Mouse (Mus musculus) small intestine, adult 2 months (tissue): ENCODE data around the gene Deaf1. TPM values are rescaled to one million over a fixed set of nuclear protein-coding genes. Genes with fewer than 3 reads are reported as not detected.

Experiments used
- H3K27ac ChIP-seq: fragments of 200-500 bp; 2 replicates; pipeline ENCODE4 v1.5.1; 2012; ENCODE audit warnings: low read depth, low read length, control low read depth, inconsistent platforms; ENCODE audit not compliant: insufficient read depth
- H3K27me3 ChIP-seq: fragments of 200-500 bp; 2 replicates; pipeline ENCODE4 v1.6.1; 2012; ENCODE audit warnings: mild to moderate bottlenecking, moderate library complexity, low read length, inconsistent platforms; ENCODE audit not compliant: control insufficient read depth, insufficient read depth
- H3K36me3 ChIP-seq: fragments of 200-500 bp; 2 replicates; pipeline ENCODE4 v1.6.1; 2012; ENCODE audit warnings: mild to moderate bottlenecking, low read length, control low read depth, inconsistent platforms; ENCODE audit not compliant: control insufficient read depth, insufficient read depth
- H3K4me1 ChIP-seq: fragments of 200-500 bp; 2 replicates; pipeline ENCODE4 v1.6.1; 2012; ENCODE audit warnings: low read length, inconsistent platforms, mixed read lengths; ENCODE audit not compliant: control insufficient read depth, insufficient read depth, insufficient read length
- H3K4me3 ChIP-seq: fragments of 200-500 bp; 2 replicates; pipeline ENCODE4 v1.5.1; 2012; ENCODE audit warnings: low read depth, mild to moderate bottlenecking, control low read depth, inconsistent platforms, low read length, moderate library complexity
- CTCF ChIP-seq: fragments of 200-500 bp; IDR thresholded peaks from 2 replicates; pipeline ENCODE4 v1.5.1; 2012; ENCODE audit warnings: low read depth, mild to moderate bottlenecking, control low read depth, inconsistent platforms, low read length, moderate library complexity, mixed read lengths; ENCODE audit not compliant: insufficient replicate concordance, insufficient read length; ENCODE audit errors: extremely low read depth
- POLR2A ChIP-seq: fragments of 200-500 bp; IDR thresholded peaks from 2 replicates; pipeline ENCODE4 v1.6.1; 2012; ENCODE audit warnings: low read depth, mild to moderate bottlenecking, control low read depth, inconsistent platforms, low read length, moderate library complexity
- WGBS: fragments of 180-500 bp; shearing (Covaris S2); methylation state at CpG from one replicate; pipeline ENCODE4 v1.1.7; 2018; 5-methylcytosine and 5-hydroxymethylcytosine counted together
- polyA plus RNA-seq: library from polyadenylated mRNA; depleted of rRNA; stranded (reverse); fragments of >200 nt; gene quantifications from 2 replicates; pipeline ENCODE4 v1.2.3, GENCODE M21; 2012

Deaf1 gene
- polyA plus RNA-seq, 1 experiment = 26.0 TPM

DNA sequence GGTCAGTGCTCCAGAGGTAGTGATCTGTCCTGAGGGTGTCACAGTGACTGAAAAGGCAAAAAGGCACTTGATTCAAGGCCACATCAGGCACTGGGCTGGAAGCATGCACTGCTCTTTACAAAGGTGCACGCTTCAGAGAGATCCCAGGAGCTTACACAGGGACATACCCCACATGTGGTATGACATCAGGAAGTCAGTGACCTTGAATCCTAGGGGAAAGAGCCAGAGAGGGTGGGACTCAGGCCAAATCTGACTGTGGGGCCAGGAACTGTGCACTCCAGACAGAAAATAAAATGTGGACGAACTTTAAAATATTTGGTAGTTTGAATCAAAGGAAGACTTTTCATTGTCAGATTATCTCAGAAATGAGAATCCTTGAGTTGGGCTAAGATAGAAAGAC, 13.1 kb downstream of the Deaf1 start:
- H3K4me1 ChIP-seq = no peaks in the 10 kb centered on the region; the same call in 1 of the 2 replicates
- no peak overlapping the region for H3K27ac ChIP-seq
- no peaks in the 10 kb centered on the region for H3K27me3 ChIP-seq
- 83% methylated on average over 2 of the region's 2 CpGs for WGBS
- H3K36me3 ChIP-seq = peaks cover 53% of the 10 kb centered on the region
- TF ChIP-seq POLR2A (no peak), CTCF (no peak)
- H3K4me3 ChIP-seq = no peak overlapping the region

DNA sequence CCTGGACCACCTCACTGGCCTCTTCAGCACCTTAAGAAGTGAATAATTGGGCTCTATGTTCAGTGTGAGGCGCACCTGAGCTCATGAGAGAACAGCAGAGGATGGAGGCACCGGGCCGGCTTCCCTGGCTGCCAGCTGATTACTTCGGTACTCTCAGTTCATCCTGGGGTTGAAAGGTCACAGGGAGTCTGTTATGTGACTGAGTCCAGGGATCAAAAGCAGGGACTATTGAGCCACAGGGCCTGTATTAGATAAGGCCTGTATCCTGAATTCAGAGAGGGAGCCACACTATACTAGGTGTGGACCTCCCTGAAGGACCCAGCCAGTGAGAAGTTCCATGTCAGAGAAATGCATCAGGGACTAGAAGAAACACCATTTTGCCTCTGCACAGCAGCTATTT, 23.0 kb downstream of the Deaf1 start:
- 53% methylated on average over 4 of the region's 4 CpGs for WGBS
- no peak overlapping the region for H3K27ac ChIP-seq

DNA sequence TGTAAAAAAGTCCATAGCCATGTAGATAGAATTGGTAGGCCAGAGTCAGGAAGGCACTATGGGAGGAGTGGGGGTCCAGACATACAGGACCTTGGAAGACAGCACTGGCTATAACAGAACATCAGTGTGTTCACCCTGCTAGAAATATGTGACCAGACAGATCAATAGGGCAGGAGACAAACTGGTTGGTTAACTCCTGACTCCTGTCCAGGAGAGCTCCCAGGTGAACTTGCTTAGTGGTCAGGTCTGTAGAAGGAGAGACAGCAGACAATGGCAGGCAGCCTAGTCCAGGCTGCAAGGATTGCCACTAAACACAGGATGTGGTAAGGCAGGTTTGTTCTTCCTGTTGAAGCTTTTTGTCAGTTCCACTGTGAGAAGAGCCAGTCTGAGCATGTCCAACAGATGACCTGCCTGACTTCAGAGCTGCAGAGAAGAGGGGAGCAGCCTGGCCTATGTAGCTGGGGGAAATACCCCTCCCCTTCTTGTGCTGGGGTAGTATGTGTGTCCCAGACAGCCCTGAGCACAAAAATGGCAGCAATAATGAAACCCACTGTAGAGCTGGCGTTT, 24.7 kb downstream of the Deaf1 start:
- Histone ChIP-seq H3K27ac (0 out of 2 replicates have a peak overlapping the region, but pooled peaks have one; percentile 27), H3K27me3 (no peaks in the 10 kb centered on the region), H3K4me3 (no peak overlapping the region), H3K4me1 (no peaks in the 10 kb centered on the region; the same call in 1 of the 2 replicates), H3K36me3 (peaks cover 41% of the 10 kb centered on the region)
- no peak for TF ChIP-seq POLR2A
- TF ChIP-seq CTCF = no peak
- WGBS = 77% methylated on average over 1 of the region's 1 CpGs

More for the DNA sequence above, 23.0 kb downstream of the Deaf1 start:
- H3K4me3 ChIP-seq = no peak overlapping the region
- peaks cover 53% of the 10 kb centered on the region for H3K36me3 ChIP-seq
- TF ChIP-seq CTCF (no peak), POLR2A (no peak)
- H3K4me1 ChIP-seq = no peaks in the 10 kb centered on the region; the same call in 1 of the 2 replicates
- no peaks in the 10 kb centered on the region for H3K27me3 ChIP-seq

DNA sequence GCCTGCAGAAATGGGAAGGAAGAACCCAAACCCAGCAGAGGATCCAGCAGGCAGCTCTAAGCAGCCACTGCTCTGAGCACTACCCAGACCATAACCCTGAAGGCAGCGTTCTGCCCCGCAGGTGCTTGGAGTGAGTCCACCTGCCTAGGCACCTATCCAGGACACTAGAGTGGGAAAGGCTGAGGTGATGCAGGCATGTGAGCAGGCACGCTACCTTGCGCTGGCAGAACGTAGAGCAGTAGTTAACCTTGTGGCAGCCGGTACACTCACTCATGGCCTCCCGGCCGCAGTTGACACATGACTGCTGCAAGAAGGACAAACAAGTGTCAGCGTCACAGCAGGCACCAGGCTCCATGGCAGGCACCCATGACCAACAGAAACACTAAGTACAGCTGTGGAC, 26.1 kb downstream of the Deaf1 start:
- Histone ChIP-seq H3K4me3 (no peak overlapping the region), H3K4me1 (no peaks in the 10 kb centered on the region; the same call in 1 of the 2 replicates), H3K36me3 (peaks cover 31% of the 10 kb centered on the region), H3K27ac (no peak overlapping the region), H3K27me3 (no peaks in the 10 kb centered on the region)
- 95% methylated on average over 9 of the region's 9 CpGs for WGBS
- TF ChIP-seq CTCF = no peak
- no peak for TF ChIP-seq POLR2A

DNA sequence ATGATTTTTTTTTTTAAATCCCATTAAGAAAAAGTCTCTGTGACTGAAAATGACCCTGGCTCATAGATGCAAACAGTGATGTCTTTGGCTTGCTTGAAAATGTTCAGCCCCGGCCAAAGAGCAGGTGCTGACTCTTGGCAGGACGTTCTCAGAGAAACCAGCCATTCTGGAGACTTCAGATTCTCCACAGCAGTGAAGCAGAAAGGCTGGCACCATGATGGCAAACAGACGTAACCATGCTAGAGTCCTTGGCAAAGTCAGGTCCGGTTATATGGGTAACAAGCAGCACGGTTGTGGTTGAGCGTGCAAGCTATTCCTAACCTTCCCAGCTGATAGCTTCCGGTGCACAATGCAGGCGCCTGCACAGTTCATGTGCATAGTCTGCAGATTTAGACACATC, 28.3 kb downstream of the Deaf1 start:
- Histone ChIP-seq H3K4me1 (peaks cover 1% of the 10 kb centered on the region), H3K36me3 (peaks cover 16% of the 10 kb centered on the region; the same call in 1 of the 2 replicates), H3K27ac (no peak overlapping the region), H3K4me3 (no peak overlapping the region), H3K27me3 (peaks cover 6% of the 10 kb centered on the region)
- 94% methylated on average over 8 of the region's 8 CpGs for WGBS
- TF ChIP-seq POLR2A (no peak), CTCF (no peak)

DNA sequence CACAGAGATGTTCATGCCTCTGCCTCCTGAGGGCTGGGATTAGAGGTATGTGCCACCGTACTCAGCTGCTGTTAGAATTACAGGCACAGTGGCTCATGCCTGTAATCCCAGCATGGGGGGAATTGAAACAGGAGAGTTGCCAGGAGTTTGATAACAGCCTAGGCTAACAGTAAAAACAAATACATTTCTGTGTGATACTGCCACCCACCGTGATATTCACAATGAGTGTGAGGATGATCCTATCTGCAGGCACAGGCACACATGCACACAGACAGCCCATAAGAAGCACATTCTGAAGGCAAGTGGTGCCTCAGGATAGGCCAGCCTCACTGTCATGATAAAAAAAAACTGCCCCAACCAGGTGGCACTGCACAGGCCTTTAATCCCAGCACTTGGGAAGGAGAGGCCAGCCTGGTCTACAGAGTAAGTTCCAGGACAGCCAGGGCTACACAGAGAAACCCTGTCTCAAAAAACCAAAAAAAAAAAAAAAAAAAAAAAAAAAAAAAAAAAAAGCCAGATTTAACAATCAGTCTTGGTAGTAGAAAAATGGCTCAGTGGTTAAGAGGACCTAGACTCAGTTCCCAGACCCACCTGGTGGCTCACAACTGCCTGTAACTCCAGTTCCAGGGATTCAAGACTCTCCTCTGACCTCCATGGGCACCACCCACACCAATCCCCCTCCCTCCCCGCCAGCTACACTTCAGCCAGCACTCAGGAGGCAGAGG, 29.4 kb downstream of the Deaf1 start:
- peaks cover 15% of the 10 kb centered on the region; the same call in 1 of the 2 replicates for H3K36me3 ChIP-seq
- H3K27me3 ChIP-seq = peaks cover 14% of the 10 kb centered on the region
- WGBS = 79% methylated on average over 3 of the region's 3 CpGs
- H3K4me3 ChIP-seq = no peak overlapping the region
- TF ChIP-seq CTCF = no peak
- TF ChIP-seq POLR2A = no peak
- H3K27ac ChIP-seq = no peak overlapping the region
- peaks cover 9% of the 10 kb centered on the region for H3K4me1 ChIP-seq

DNA sequence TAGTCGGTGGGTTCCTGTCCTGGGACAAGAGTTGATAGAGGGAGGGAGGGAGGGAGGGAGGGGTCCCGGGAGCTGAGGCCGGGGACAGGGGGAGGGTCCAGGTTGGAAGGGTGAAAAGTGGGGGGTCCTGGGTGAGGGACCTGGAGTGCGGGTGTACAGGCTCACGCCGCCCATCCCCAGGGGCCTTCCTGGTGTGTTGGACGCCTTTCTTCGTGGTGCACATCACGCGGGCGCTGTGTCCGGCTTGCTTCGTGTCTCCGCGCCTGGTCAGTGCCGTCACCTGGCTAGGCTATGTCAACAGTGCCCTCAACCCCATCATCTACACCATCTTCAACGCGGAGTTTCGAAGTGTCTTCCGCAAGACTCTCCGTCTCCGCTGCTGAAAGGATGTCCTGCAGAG, 33.0 kb downstream of the Deaf1 start:
- no peak overlapping the region for H3K27ac ChIP-seq
- TF ChIP-seq POLR2A = no peak
- TF ChIP-seq CTCF = no peak
- WGBS = 13% methylated on average over 22 of the region's 22 CpGs
- H3K4me3 ChIP-seq = peak overlapping the region; percentile 39
- H3K36me3 ChIP-seq = no peaks in the 10 kb centered on the region
- H3K27me3 ChIP-seq = peaks cover 30% of the 10 kb centered on the region
- peaks cover 13% of the 10 kb centered on the region for H3K4me1 ChIP-seq
